Mouse (Mus musculus) kidney, embryonic 14.5 days (tissue): Measurements from ENCODE around the gene Doc2g. TPM values are rescaled to one million over a fixed set of nuclear protein-coding genes. Genes with fewer than 3 reads are reported as not detected.
"Not testable (repeated sequence)": the region's sequence is repeated elsewhere in the genome, so short reads cannot be mapped to it uniquely, and the experiment has no call there.

ENCODE experiments used
- ATAC-seq: fragments of 200-750 bp; cut with Nextera tagmentation; 2 replicates; pipeline ENCODE4 v1.8.0; 2017; ENCODE audit warnings: moderate number of reproducible peaks, mild to moderate bottlenecking, moderate TSS enrichment, moderate library complexity; ENCODE audit not compliant: low FRiP score, low TSS enrichment
- H3K27ac ChIP-seq: fragments of 300-500 bp; sonication (generic); 2 replicates; pipeline ENCODE4 v1.5.1; 2014; ENCODE audit warnings: low read depth, mild to moderate bottlenecking, low read length, moderate library complexity, mixed read lengths
- H3K27me3 ChIP-seq: fragments of 300-500 bp; sonication (generic); 2 replicates; pipeline ENCODE4 v1.6.1; 2014; ENCODE audit warnings: mild to moderate bottlenecking, low read length; ENCODE audit not compliant: control insufficient read depth, insufficient read depth
- H3K36me3 ChIP-seq: fragments of 300-500 bp; sonication (generic); 2 replicates; pipeline ENCODE4 v1.6.1; 2014; ENCODE audit warnings: low read length, mixed read lengths; ENCODE audit not compliant: control insufficient read depth, insufficient read depth
- H3K4me1 ChIP-seq: fragments of 300-500 bp; sonication (generic); 2 replicates; pipeline ENCODE4 v1.6.1; 2014; ENCODE audit warnings: low read length, mixed read lengths; ENCODE audit not compliant: control insufficient read depth, insufficient read depth
- H3K4me2 ChIP-seq: fragments of 300-500 bp; sonication (generic); replicated peaks from 2 replicates; pipeline ENCODE4 v1.6.1; 2014; ENCODE audit warnings: low read depth, mild to moderate bottlenecking, low read length
- H3K4me3 ChIP-seq: fragments of 300-500 bp; sonication (generic); 2 replicates; pipeline ENCODE4 v1.5.1; 2014; ENCODE audit warnings: mild to moderate bottlenecking, low read length
- H3K9ac ChIP-seq: fragments of 300-500 bp; sonication (generic); 2 replicates; pipeline ENCODE4 v1.6.1; 2014; ENCODE audit warnings: low read depth, mild to moderate bottlenecking, low read length, moderate library complexity
- H3K9me3 ChIP-seq: fragments of 300-500 bp; sonication (generic); 2 replicates; pipeline ENCODE4 v1.6.1; 2016; ENCODE audit warnings: low read length; ENCODE audit not compliant: control insufficient read depth
- WGBS: fragments of 180-500 bp; shearing (Covaris S2); extraction: QIAGEN DNeasy Blood & Tissue Kit; methylation state at CpG from one replicate; pipeline ENCODE4 v1.1.7; 2014; 5-methylcytosine and 5-hydroxymethylcytosine counted together
- polyA plus RNA-seq: library from polyadenylated mRNA; unstranded; fragments of >200 nt; fragmentation: Nextera tagmentation; extraction: Ambion mirVana; gene quantifications from 2 replicates; pipeline ENCODE4 v1.2.1, GENCODE M21; 2014

The Doc2g gene
- 4.5 and 5.8 TPM in 2 replicates for polyA plus RNA-seq

GRCm38 (mm10) chr19:4003112-4003511 lies at the start of gene Doc2g:
TSS of gene Doc2g (plus strand) at chr19:4003313.
- H3K9me3 ChIP-seq = no peaks in the 10 kb centered on the region
- no peak within 1 kb of the TSS for H3K4me2 ChIP-seq
- H3K9ac ChIP-seq = no peak within 1 kb of the TSS
- H3K36me3 ChIP-seq = peaks cover 24% of the 10 kb centered on the region
- H3K4me1 ChIP-seq = peaks cover 21% of the 10 kb centered on the region
- no peak within 1 kb of the TSS for H3K4me3 ChIP-seq
- 67% methylated on average over 1 of the region's 1 CpGs for WGBS
- no peaks in the 10 kb centered on the region for H3K27me3 ChIP-seq
- ATAC-seq = no peak
- H3K27ac ChIP-seq = no peak within 1 kb of the TSS

- Histone ChIP-seq H3K4me3 (no peak overlapping the region), H3K9me3 (no peaks in the 10 kb centered on the region), H3K27me3 (no peaks in the 10 kb centered on the region), H3K4me1 (no peaks in the 10 kb centered on the region), H3K4me2 (no peak overlapping the region), H3K9ac (no peak overlapping the region), H3K36me3 (no peaks in the 10 kb centered on the region), H3K27ac (no peak overlapping the region)
- no peak for ATAC-seq
- WGBS = 61% methylated on average over 3 of the region's 3 CpGs
Observed at GRCm38 (mm10) chr19:3955033-3955432, 48.1 kb upstream of the Doc2g start.

GRCm38 (mm10) chr19:3955804-3956203 lies 47.3 kb upstream of the Doc2g start:
- H3K4me1 ChIP-seq = no peaks in the 10 kb centered on the region
- H3K4me3 ChIP-seq = no peak overlapping the region
- 37% methylated on average over 4 of the region's 4 CpGs for WGBS
- H3K27ac ChIP-seq = no peak overlapping the region
- ATAC-seq = no peak
- H3K27me3 ChIP-seq = no peaks in the 10 kb centered on the region
- H3K36me3 ChIP-seq = no peaks in the 10 kb centered on the region
- H3K9me3 ChIP-seq = no peaks in the 10 kb centered on the region
- no peak overlapping the region for H3K4me2 ChIP-seq
- H3K9ac ChIP-seq = no peak overlapping the region

- H3K9ac ChIP-seq, H3K4me2 ChIP-seq, H3K27ac ChIP-seq, H3K4me1 ChIP-seq, ATAC-seq, H3K4me3 ChIP-seq, H3K9me3 ChIP-seq, H3K27me3 ChIP-seq, H3K36me3 ChIP-seq: not testable (repeated sequence)
- 72% methylated on average over 5 of the region's 5 CpGs for WGBS
Observed at GRCm38 (mm10) chr19:3957296-3958036, 45.6 kb upstream of the Doc2g start.

- Histone ChIP-seq H3K9me3 (no peaks in the 10 kb centered on the region), H3K36me3 (no peaks in the 10 kb centered on the region), H3K27me3 (no peaks in the 10 kb centered on the region), H3K4me3 (no peak within 1 kb of the TSS), H3K27ac (no peak within 1 kb of the TSS), H3K4me2 (no peak within 1 kb of the TSS), H3K9ac (no peak within 1 kb of the TSS), H3K4me1 (no peaks in the 10 kb centered on the region)
- no peak for ATAC-seq
- 74% methylated on average over 4 of the region's 4 CpGs for WGBS
Observed at GRCm38 (mm10) chr19:3958470-3958869, 44.6 kb upstream of the Doc2g start, which contains the start of gene Aldh3b3. TSS of gene Aldh3b3 (plus strand) at chr19:3958645.

- Histone ChIP-seq H3K9me3 (no peaks in the 10 kb centered on the region), H3K4me2 (no peak overlapping the region), H3K36me3 (no peaks in the 10 kb centered on the region), H3K9ac (no peak overlapping the region), H3K27ac (no peak overlapping the region), H3K4me3 (no peak overlapping the region), H3K4me1 (no peaks in the 10 kb centered on the region), H3K27me3 (no peaks in the 10 kb centered on the region)
- no peak for ATAC-seq
Observed at GRCm38 (mm10) chr19:3959030-3959429, 44.1 kb upstream of the Doc2g start.

GRCm38 (mm10) chr19:3960211-3960610 lies 42.9 kb upstream of the Doc2g start:
- Histone ChIP-seq H3K4me1 (no peaks in the 10 kb centered on the region), H3K4me2 (no peak overlapping the region), H3K27ac (no peak overlapping the region), H3K9me3 (no peaks in the 10 kb centered on the region), H3K4me3 (no peak overlapping the region), H3K36me3 (no peaks in the 10 kb centered on the region), H3K9ac (no peak overlapping the region), H3K27me3 (no peaks in the 10 kb centered on the region)
- 86% methylated on average over 5 of the region's 5 CpGs for WGBS
- no peak for ATAC-seq

GRCm38 (mm10) chr19:3961805-3962204 lies 41.3 kb upstream of the Doc2g start:
- H3K36me3 ChIP-seq, H3K4me3 ChIP-seq, H3K9ac ChIP-seq, H3K27ac ChIP-seq, H3K27me3 ChIP-seq, H3K4me1 ChIP-seq, ATAC-seq, H3K9me3 ChIP-seq, H3K4me2 ChIP-seq: not testable (repeated sequence)
- 90% methylated on average over 6 of the region's 6 CpGs for WGBS

- Histone ChIP-seq H3K9me3 (no peaks in the 10 kb centered on the region), H3K4me1 (no peaks in the 10 kb centered on the region), H3K4me3 (no peak overlapping the region), H3K36me3 (no peaks in the 10 kb centered on the region), H3K27ac (no peak overlapping the region), H3K9ac (no peak overlapping the region), H3K27me3 (no peaks in the 10 kb centered on the region), H3K4me2 (no peak overlapping the region)
- WGBS = 22% methylated on average over 2 of the region's 2 CpGs
- ATAC-seq = no peak
Observed at GRCm38 (mm10) chr19:3962469-3962868, 40.6 kb upstream of the Doc2g start.
